Mouse (Mus musculus) lung, adult 2 months (tissue): ENCODE data around the gene Cryzl1.

Experiments used
- CTCF ChIP-seq: fragments of 200-500 bp; IDR thresholded peaks from 2 replicates; pipeline ENCODE4 v1.5.1; 2011; ENCODE audit warnings: mild to moderate bottlenecking, low read length, control low read depth; ENCODE audit not compliant: insufficient read depth
- POLR2A ChIP-seq: fragments of 200-500 bp; IDR thresholded peaks from 2 replicates; pipeline ENCODE4 v1.6.1; 2011; ENCODE audit warnings: low read depth, mild to moderate bottlenecking, control low read depth, low read length, borderline replicate concordance; ENCODE audit errors: extremely low read depth

GRCm38 (mm10) chr16:91688023-91688618 is 40.7 kb downstream of the Cryzl1 start:
- TF ChIP-seq POLR2A = no peak
- no peak for TF ChIP-seq CTCF
